In the genomic region with DNA sequence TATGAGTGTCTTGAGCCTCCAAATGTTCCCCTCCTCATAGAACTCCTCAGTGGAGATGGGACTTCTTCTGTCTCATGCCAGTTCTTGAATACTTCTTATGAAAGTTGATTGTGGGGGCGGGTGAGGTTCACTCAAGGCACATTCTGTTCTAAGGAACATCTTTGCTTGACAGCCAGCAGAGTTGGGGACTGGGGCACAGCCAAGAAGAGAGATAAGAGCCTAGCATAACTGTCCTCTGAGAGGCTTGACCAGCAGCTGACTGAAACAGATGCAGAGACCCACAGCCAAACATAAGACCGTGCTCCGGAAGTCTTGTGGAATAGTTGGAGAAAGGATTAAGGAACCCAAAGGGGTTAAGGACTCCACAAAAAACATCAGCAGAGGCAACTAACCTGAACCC, we compare ENCODE assay signal across 17 mouse cellular contexts.
DNase-seq lines count a peak whose midpoint lies in the region; ATAC-seq lines count a peak whose summit lies in the region.
"Had no signal": no experiment of that assay in that cellular context is flagged by ENCODE, and none has a peak within 500 bp of the region (broad histone marks: within the 10 kb centered on the region; RNA-seq: fewer than 3 reads in every experiment).

No protein-coding gene starts in this region.

- H3K36me3 ChIP-seq in heart, embryonic 11.5 days (ENCODE audit: control insufficient read depth, insufficient read depth, low read length), result no peaks in the 10 kb centered on the region
- H3K36me3 ChIP-seq in forebrain, embryonic 11.5 days (ENCODE audit: control insufficient read depth, insufficient read depth, low read length), result no peaks in the 10 kb centered on the region
- H3K36me3 ChIP-seq: hindbrain, embryonic 15.5 days; liver, embryonic 13.5 days; midbrain, embryonic 10.5 days had no signal

- H3K27ac ChIP-seq in heart, embryonic 11.5 days (ENCODE audit: low read depth, low read length), result no peak overlapping the region
- no peak overlapping the region for H3K27ac ChIP-seq in forebrain, embryonic 11.5 days (ENCODE audit: low read depth, low read length)
- H3K27ac ChIP-seq: hindbrain, embryonic 15.5 days; kidney, postnatal 0 days; liver, embryonic 13.5 days; midbrain, embryonic 10.5 days had no signal

- H3K4me3 ChIP-seq in heart, embryonic 11.5 days (ENCODE audit: low read depth, low read length), result no peak overlapping the region
- no peak overlapping the region for H3K4me3 ChIP-seq in forebrain, embryonic 11.5 days (ENCODE audit: low read depth, low read length)
- H3K4me3 ChIP-seq: hindbrain, embryonic 15.5 days; liver, embryonic 13.5 days; midbrain, embryonic 10.5 days had no signal

- peaks cover 6% of the 10 kb centered on the region for H3K4me1 ChIP-seq in heart, embryonic 11.5 days (ENCODE audit: control insufficient read depth, insufficient read depth, low read length)
- H3K4me1 ChIP-seq in forebrain, embryonic 11.5 days (replicated peaks; ENCODE audit: control insufficient read depth, insufficient read depth, low read length), result no peaks in the 10 kb centered on the region
- H3K4me1 ChIP-seq: hindbrain, embryonic 15.5 days; liver, embryonic 13.5 days; midbrain, embryonic 10.5 days had no signal

- H3K9ac ChIP-seq in heart, embryonic 11.5 days (ENCODE audit: low read depth, low read length), result no peak overlapping the region
- H3K9ac ChIP-seq in forebrain, embryonic 11.5 days (ENCODE audit: low read length), result no peak overlapping the region
- H3K9ac ChIP-seq: hindbrain, embryonic 15.5 days; liver, embryonic 13.5 days had no signal

- H3K9me3 ChIP-seq in heart, embryonic 11.5 days (replicated peaks; ENCODE audit: control insufficient read depth, low read length), result no peaks in the 10 kb centered on the region
- no peaks in the 10 kb centered on the region for H3K9me3 ChIP-seq in forebrain, embryonic 11.5 days (ENCODE audit: control insufficient read depth, low read length)
- H3K9me3 ChIP-seq: hindbrain, embryonic 15.5 days; liver, embryonic 13.5 days; midbrain, embryonic 10.5 days had no signal

- DNase-seq in heart, adult 11 months, result peak; percentile 99
- peak; percentile 21 to 41 for DNase-seq in urinary bladder, postnatal 4 days (ENCODE audit: low spot score in 2 of 2)
- DNase-seq in urinary bladder, adult 2 months (ENCODE audit: low spot score), result no peak
- DNase-seq in lung, postnatal 25 days (ENCODE audit: low spot score), result peak; percentile 33
- DNase-seq in frontal cortex, adult 2 months (ENCODE audit: extremely low spot score in 1 of 2, low spot score in 1 of 2), result no peak
- no peak for DNase-seq in forebrain, embryonic 11.5 days (ENCODE audit: low spot score)
- DNase-seq: adrenal gland, adult 2 months; cerebellum, postnatal 25 days; left cerebral cortex, postnatal 4 days; liver, embryonic 13.5 days had no signal

- no peaks in the 10 kb centered on the region for H3K27me3 ChIP-seq in heart, embryonic 11.5 days (ENCODE audit: control insufficient read depth, insufficient read depth, low read length)
- H3K27me3 ChIP-seq in forebrain, embryonic 11.5 days (ENCODE audit: control insufficient read depth, insufficient read depth, low read length), result no peaks in the 10 kb centered on the region
- H3K27me3 ChIP-seq: CH12.LX; hindbrain, embryonic 15.5 days; liver, embryonic 13.5 days had no signal

- H3K4me2 ChIP-seq in heart, embryonic 11.5 days, result no peak overlapping the region
- H3K4me2 ChIP-seq in forebrain, embryonic 11.5 days (ENCODE audit: low read depth, low read length, severe bottlenecking), result no peak overlapping the region
- H3K4me2 ChIP-seq: hindbrain, embryonic 15.5 days; liver, embryonic 13.5 days had no signal

- no peak for ATAC-seq in heart, embryonic 11.5 days (replicated peaks; ENCODE audit: insufficient number of reproducible peaks, low FRiP score, low TSS enrichment)
- ATAC-seq in forebrain, embryonic 11.5 days (replicated peaks; ENCODE audit: low FRiP score), result no peak
- ATAC-seq: forebrain, embryonic 14.5 days; intestine, postnatal 0 days had no signal

- 87% methylated on average over 3 of the region's 3 CpGs for WGBS in heart, embryonic 11.5 days (ENCODE audit: insufficient replicate concordance)
- 94% methylated on average over 3 of the region's 3 CpGs for WGBS in forebrain, embryonic 11.5 days

Comparison
In these comparisons a context has a peak if more than half of its experiments do, and no peak if none do; other contexts are left out.
1. DNase-seq: peak in heart, adult 11 months (single experiment), urinary bladder, postnatal 4 days (2 of 2) and lung, postnatal 25 days (single experiment); none in urinary bladder, adult 2 months (single experiment), frontal cortex, adult 2 months (0 of 2) and forebrain, embryonic 11.5 days (single experiment).